Mouse (Mus musculus): Measurements from ENCODE around the gene Ssh2.
A peak's percentile ranks its signal among the peaks of the same experiment; 100 is the strongest.

Ssh2 gene

GRCm38 (mm10) chr11:77467157-77467556 lies 251.1 kb downstream of the Ssh2 start:
- peak; percentile 77 for DNase-seq

- peak; percentile 78 for DNase-seq
Measured at GRCm38 (mm10) chr11:77467784-77468183, 251.7 kb downstream of the Ssh2 start.

GRCm38 (mm10) chr11:77468397-77468796 lies 252.3 kb downstream of the Ssh2 start:
- no peak for DNase-seq

GRCm38 (mm10) chr11:77471407-77471806 lies 255.3 kb downstream of the Ssh2 start:
- DNase-seq = no peak

- no peak for DNase-seq
Measured at GRCm38 (mm10) chr11:77472775-77473174, 256.7 kb downstream of the Ssh2 start.

- DNase-seq = no peak
Measured at GRCm38 (mm10) chr11:77476216-77476615, 260.1 kb downstream of the Ssh2 start.

- no peak for DNase-seq
Measured at GRCm38 (mm10) chr11:77476895-77477294, 260.8 kb downstream of the Ssh2 start.

GRCm38 (mm10) chr11:77483043-77483442 lies 267.0 kb downstream of the Ssh2 start:
- no peak for DNase-seq

GRCm38 (mm10) chr11:77483510-77484255 lies 267.6 kb downstream of the Ssh2 start:
- DNase-seq = no peak

- DNase-seq = no peak
Measured at GRCm38 (mm10) chr11:77485229-77485628, 269.1 kb downstream of the Ssh2 start.

- DNase-seq = no peak
Measured at GRCm38 (mm10) chr11:77486798-77487197, 270.7 kb downstream of the Ssh2 start.

- DNase-seq = no peak
Measured at GRCm38 (mm10) chr11:77488771-77489581, 272.9 kb downstream of the Ssh2 start.

- DNase-seq = peak; percentile 67
Measured at GRCm38 (mm10) chr11:77489591-77490235, 273.6 kb downstream of the Ssh2 start, which contains the start of gene Ankrd13b. TSS of gene Ankrd13b (minus strand) at chr11:77489678.

GRCm38 (mm10) chr11:77490451-77490850 lies 274.4 kb downstream of the Ssh2 start:
- no peak for DNase-seq

GRCm38 (mm10) chr11:77491123-77491501 lies 275.0 kb downstream of the Ssh2 start:
- peak; percentile 91 for DNase-seq

GRCm38 (mm10) chr11:77491502-77492291 lies 275.6 kb downstream of the Ssh2 start:
- peak; percentile 62 for DNase-seq

GRCm38 (mm10) chr11:77492311-77492871 lies 276.3 kb downstream of the Ssh2 start:
- DNase-seq = peak; percentile 64

- DNase-seq = peak; percentile 95
Measured at GRCm38 (mm10) chr11:77492911-77493332, 276.8 kb downstream of the Ssh2 start.

GRCm38 (mm10) chr11:77493512-77494343 lies 277.6 kb downstream of the Ssh2 start, which contains the start of gene Git1:
TSS of gene Git1 (plus strand) at chr11:77493562.
- peak; percentile 66 for DNase-seq

- no peak for DNase-seq
Measured at GRCm38 (mm10) chr11:77494344-77494676, 278.2 kb downstream of the Ssh2 start.

- no peak for DNase-seq
Measured at GRCm38 (mm10) chr11:77494782-77495181, 278.7 kb downstream of the Ssh2 start.

All from liver (tissue).